Mouse (Mus musculus) adrenal gland, postnatal 4 days (tissue): ENCODE results near the gene Spata1. TPM values are rescaled to one million over a fixed set of nuclear protein-coding genes. Genes with fewer than 3 reads are reported as not detected.
A peak's percentile ranks its signal among the peaks of the same experiment; 100 is the strongest.

Experiments used
- DNase-seq, 2 experiments: peaks; one replicate each; pipeline ENCODE4 v3.0.0; 2021 to 2022; ENCODE audit warnings: low spot score in 2 of 2, mixed read lengths in 2 of 2
- long read RNA-seq, 2 experiments: library from polyadenylated mRNA; stranded (forward); transcript quantifications; one replicate each; pipeline ENCODE4 v2.0.0; 2021
- total RNA-seq, 2 experiments: library from RNA; stranded (reverse); gene quantifications; 2 replicates each; pipeline ENCODE4 v1.2.3; 2021

Spata1 gene
- total RNA-seq: 1 to 10 TPM; 4.3 TPM
- long read RNA-seq, experiment 1, partial matches to known transcripts: 1 of 8 reads
- long read RNA-seq, experiment 1, other reads (novel, unspliced or antisense): 7 of 8 reads
- long read RNA-seq, experiment 2, partial matches to known transcripts: 0 of 3 reads
- long read RNA-seq, experiment 2, other reads (novel, unspliced or antisense): 3 of 3 reads

GRCm38 (mm10) chr3:146499431-146500002 lies at the start of gene Spata1, which contains the start of gene Gng5:
Spata1 (minus strand) TSS chr3:146499753.
Gng5 (plus strand) TSS chr3:146499807.
- peak; percentile 84 to 86 for DNase-seq

GRCm38 (mm10) chr3:146543632-146544031 lies 44.1 kb upstream of the Spata1 start:
- DNase-seq: no peak

- no peak for DNase-seq
Measured at GRCm38 (mm10) chr3:146540521-146541273, 41.1 kb upstream of the Spata1 start.

GRCm38 (mm10) chr3:146534986-146535385 lies 35.4 kb upstream of the Spata1 start:
- no peak for DNase-seq

GRCm38 (mm10) chr3:146528335-146528734 lies 28.8 kb upstream of the Spata1 start:
- DNase-seq: no peak

- no peak for DNase-seq
Measured at GRCm38 (mm10) chr3:146521652-146522020, 22.1 kb upstream of the Spata1 start.

- DNase-seq: peak; percentile 72 to 77
Measured at GRCm38 (mm10) chr3:146520798-146521651, 21.5 kb upstream of the Spata1 start, which contains the start of gene Rpf1. Rpf1 (minus strand) TSS chr3:146521429.

GRCm38 (mm10) chr3:146520226-146520797 lies 20.8 kb upstream of the Spata1 start:
- DNase-seq: no peak

GRCm38 (mm10) chr3:146506711-146507110 lies 7.2 kb upstream of the Spata1 start:
- no peak for DNase-seq

- no peak for DNase-seq
Measured at GRCm38 (mm10) chr3:146501601-146502123, 2.1 kb upstream of the Spata1 start.

- DNase-seq: no peak
Measured at GRCm38 (mm10) chr3:146500810-146501201, 1.3 kb upstream of the Spata1 start.

GRCm38 (mm10) chr3:146500003-146500809 lies 653 bp upstream of the Spata1 start:
- peak in 1 of 2 experiments; percentile 25 for DNase-seq

- DNase-seq: no peak
Measured at GRCm38 (mm10) chr3:146498989-146499388, 564 bp downstream of the Spata1 start.

- DNase-seq: no peak
Measured at GRCm38 (mm10) chr3:146494941-146495340, 4.6 kb downstream of the Spata1 start.

GRCm38 (mm10) chr3:146486464-146486863 lies 13.1 kb downstream of the Spata1 start:
- DNase-seq: no peak

GRCm38 (mm10) chr3:146482044-146482443 lies 17.5 kb downstream of the Spata1 start:
- no peak for DNase-seq

GRCm38 (mm10) chr3:146474428-146474827 lies 25.1 kb downstream of the Spata1 start:
- DNase-seq: no peak

- no peak for DNase-seq
Measured at GRCm38 (mm10) chr3:146473741-146474140, 25.8 kb downstream of the Spata1 start.

- no peak for DNase-seq
Measured at GRCm38 (mm10) chr3:146472657-146473056, 26.9 kb downstream of the Spata1 start.

- DNase-seq: no peak
Measured at GRCm38 (mm10) chr3:146469226-146469625, 30.3 kb downstream of the Spata1 start.
